Mouse (Mus musculus): ENCODE measurements around the gene Gm27021.

DNA sequence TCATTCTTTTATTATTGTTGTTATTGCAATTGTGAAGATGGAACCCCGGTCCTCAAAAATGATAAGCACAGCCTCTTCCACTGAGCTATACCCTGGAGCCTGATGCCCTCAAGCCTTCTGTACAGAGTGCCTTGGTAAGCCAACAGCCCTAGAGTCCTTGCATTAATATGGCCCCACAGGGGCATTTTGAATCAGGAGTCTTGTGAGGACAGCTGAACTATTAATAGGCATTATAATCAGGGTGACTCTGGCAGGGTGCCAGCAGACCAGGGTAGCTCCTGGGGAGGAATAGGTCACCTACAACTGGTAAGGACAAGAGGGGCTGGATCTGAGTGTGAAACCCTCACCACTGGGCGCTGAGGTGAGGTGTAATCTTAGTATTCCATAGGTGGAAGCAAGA lies 78.0 kb downstream of the Gm27021 start:
- TF ChIP-seq CTCF (conservative IDR thresholded peaks at IDR 0.05; ENCODE audit: low read length) (no peak), POU5F1 (IDR thresholded peaks at IDR 0.05; ENCODE audit: borderline replicate concordance, low read length) (no peak), NANOG (IDR thresholded peaks at IDR 0.05; ENCODE audit: borderline replicate concordance, low read length) (no peak)
